Mouse (Mus musculus) testis, adult 2 months (tissue): ENCODE measurements at regions not wholly inside any gene's neighbourhood (a gene's known extent, or its start where the extent isn't known, plus 50 kb on each side); places are given as distances from the start of the nearest gene placed in this dataset.

Experiments
- H3K27ac ChIP-seq: fragments of 200-500 bp; 2 replicates; pipeline ENCODE4 v1.5.1; 2012; ENCODE audit warnings: low read depth, low read length; ENCODE audit not compliant: control insufficient read depth, insufficient read depth
- H3K27me3 ChIP-seq: fragments of 200-500 bp; 2 replicates; pipeline ENCODE4 v1.6.1; 2012; ENCODE audit warnings: mild to moderate bottlenecking, low read length, moderate library complexity; ENCODE audit not compliant: control insufficient read depth, insufficient read depth
- H3K36me3 ChIP-seq: fragments of 200-500 bp; 2 replicates; pipeline ENCODE4 v1.6.1; 2012; ENCODE audit warnings: mild to moderate bottlenecking, low read length; ENCODE audit not compliant: control insufficient read depth, insufficient read depth
- H3K4me1 ChIP-seq: fragments of 200-500 bp; 2 replicates; pipeline ENCODE4 v1.6.1; 2012; ENCODE audit warnings: low read length; ENCODE audit not compliant: control insufficient read depth, insufficient read depth
- H3K4me3 ChIP-seq: fragments of 200-500 bp; 2 replicates; pipeline ENCODE4 v1.5.1; 2012; ENCODE audit warnings: low read depth, mild to moderate bottlenecking, low read length, moderate library complexity, mixed read lengths; ENCODE audit not compliant: control insufficient read depth
- CTCF ChIP-seq: fragments of 200-500 bp; IDR thresholded peaks from 2 replicates; pipeline ENCODE4 v1.5.1; 2012; ENCODE audit warnings: low read depth, mild to moderate bottlenecking, inconsistent platforms, low read length, moderate library complexity; ENCODE audit not compliant: control insufficient read depth, insufficient read depth, insufficient replicate concordance
- POLR2A ChIP-seq: fragments of 200-500 bp; IDR thresholded peaks from 2 replicates; pipeline ENCODE4 v1.6.1; 2012; ENCODE audit warnings: low read depth, mild to moderate bottlenecking, inconsistent platforms, low read length, moderate library complexity; ENCODE audit not compliant: control insufficient read depth

GRCm38 (mm10) chr8:88928675-88929377 is 115.1 kb downstream of the Sall1 start:
- Histone ChIP-seq H3K27ac (no peak overlapping the region), H3K4me1 (no peaks in the 10 kb centered on the region)

GRCm38 (mm10) chr8:88922840-88923239 is 121.1 kb downstream of the Sall1 start:
- Histone ChIP-seq H3K27ac (no peak overlapping the region), H3K4me1 (no peaks in the 10 kb centered on the region), H3K4me3 (no peak overlapping the region), H3K27me3 (no peaks in the 10 kb centered on the region), H3K36me3 (no peaks in the 10 kb centered on the region)
- TF ChIP-seq CTCF: no peak
- no peak for TF ChIP-seq POLR2A

More at GRCm38 (mm10) chr8:88928675-88929377, 115.1 kb downstream of the Sall1 start:
- Histone ChIP-seq H3K27me3 (no peaks in the 10 kb centered on the region), H3K36me3 (no peaks in the 10 kb centered on the region), H3K4me3 (no peak overlapping the region)
- TF ChIP-seq POLR2A (no peak), CTCF (no peak)

GRCm38 (mm10) chr8:88921967-88922366 is 122.0 kb downstream of the Sall1 start:
- Histone ChIP-seq H3K27ac (no peak overlapping the region), H3K4me3 (no peak overlapping the region)

GRCm38 (mm10) chr8:88919282-88919681 is 124.7 kb downstream of the Sall1 start:
- Histone ChIP-seq H3K27ac (no peak overlapping the region), H3K4me3 (no peak overlapping the region), H3K36me3 (no peaks in the 10 kb centered on the region), H3K27me3 (no peaks in the 10 kb centered on the region), H3K4me1 (no peaks in the 10 kb centered on the region)
- TF ChIP-seq CTCF (no peak), POLR2A (no peak)

More at GRCm38 (mm10) chr8:88921967-88922366, 122.0 kb downstream of the Sall1 start:
- H3K36me3 ChIP-seq: no peaks in the 10 kb centered on the region
- TF ChIP-seq POLR2A (no peak), CTCF (no peak)
- H3K27me3 ChIP-seq: no peaks in the 10 kb centered on the region
- H3K4me1 ChIP-seq: no peaks in the 10 kb centered on the region

GRCm38 (mm10) chr8:88916064-88916463 is 127.9 kb downstream of the Sall1 start:
- no peak overlapping the region for H3K4me3 ChIP-seq
- no peaks in the 10 kb centered on the region for H3K4me1 ChIP-seq
- no peaks in the 10 kb centered on the region for H3K27me3 ChIP-seq
- H3K36me3 ChIP-seq: no peaks in the 10 kb centered on the region
- no peak overlapping the region for H3K27ac ChIP-seq
- no peak for TF ChIP-seq POLR2A
- no peak for TF ChIP-seq CTCF

GRCm38 (mm10) chr8:88914657-88915056 is 129.3 kb downstream of the Sall1 start:
- Histone ChIP-seq H3K36me3 (no peaks in the 10 kb centered on the region), H3K27me3 (no peaks in the 10 kb centered on the region), H3K4me1 (no peaks in the 10 kb centered on the region), H3K4me3 (no peak overlapping the region), H3K27ac (no peak overlapping the region)
- no peak for TF ChIP-seq CTCF
- TF ChIP-seq POLR2A: no peak

GRCm38 (mm10) chr8:88914190-88914589 is 129.8 kb downstream of the Sall1 start:
- Histone ChIP-seq H3K36me3 (no peaks in the 10 kb centered on the region), H3K4me3 (no peak overlapping the region), H3K27me3 (no peaks in the 10 kb centered on the region), H3K4me1 (no peaks in the 10 kb centered on the region), H3K27ac (no peak overlapping the region)
- no peak for TF ChIP-seq POLR2A
- no peak for TF ChIP-seq CTCF
